Mouse (Mus musculus) brain, embryonic 14.5 days (tissue): ENCODE results near the gene Gucy2e.

Experiments
- CTCF ChIP-seq: fragments of 200-500 bp; IDR thresholded peaks from 2 replicates; pipeline ENCODE4 v1.5.1; 2012; ENCODE audit warnings: inconsistent platforms, mild to moderate bottlenecking, moderate library complexity, borderline replicate concordance; ENCODE audit not compliant: insufficient read depth, insufficient read length; ENCODE audit errors: extremely low read depth
- POLR2A ChIP-seq: fragments of 200-500 bp; IDR thresholded peaks from 2 replicates; pipeline ENCODE4 v1.6.1; 2012; ENCODE audit warnings: mild to moderate bottlenecking, inconsistent platforms, borderline replicate concordance; ENCODE audit not compliant: poor library complexity, insufficient read depth, insufficient read length, severe bottlenecking; ENCODE audit errors: extremely low read depth

DNA sequence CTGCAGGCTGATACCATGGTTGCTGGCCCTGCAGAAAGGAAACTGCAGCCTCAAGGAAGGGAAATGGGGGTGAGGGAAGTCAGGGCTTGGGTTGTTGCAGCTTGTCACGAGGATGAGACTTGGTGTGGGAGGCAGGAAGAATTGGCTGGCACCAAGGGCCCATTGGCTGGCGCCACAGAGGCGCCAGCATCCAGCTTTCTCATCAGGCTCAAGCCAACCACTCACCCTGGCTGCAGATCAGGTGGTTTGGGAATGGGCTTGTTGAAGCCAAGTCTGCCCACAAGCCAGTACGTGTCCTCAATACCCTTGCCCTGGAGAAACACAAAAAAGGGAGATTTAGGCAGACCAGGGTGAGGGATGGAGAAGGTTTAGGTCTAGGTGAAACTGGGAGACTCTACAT lies 13.7 kb downstream of the Gucy2e start:
- TF ChIP-seq CTCF, result no peak
- no peak for TF ChIP-seq POLR2A
